Mouse (Mus musculus) v-Abl transformed pro-B cells (cell line): ENCODE measurements around the gene Olfr910.

ENCODE experiments used
- in situ Hi-C, 2 experiments: fragments of 400-800 bp; cut with MboI; formaldehyde crosslinking; loops; one replicate each; pipeline ENCODE4 v1.15.1; 2025; ENCODE audit not compliant: unreplicated experiment in 2 of 2

Gene Olfr910

GRCm38 (mm10) chr9:38537549-38537948, at the start of gene Olfr910:
Gene Olfr910, plus strand, starts transcription at chr9:38537849.
- in situ Hi-C loops: no loop called here

- in situ Hi-C loops: no loop called here
These were observed 42.1 kb upstream of the Olfr910 start, which contains the start of gene Olfr907 for GRCm38 (mm10) chr9:38495501-38495900. Gene Olfr907, plus strand, starts transcription at chr9:38495801.

GRCm38 (mm10) chr9:38512353-38512752, 25.3 kb upstream of the Olfr910 start:
- in situ Hi-C loops: no loop called here

GRCm38 (mm10) chr9:38521280-38521679, 16.4 kb upstream of the Olfr910 start, which contains the start of gene Olfr911-ps1:
Gene Olfr911-ps1, plus strand, starts transcription at chr9:38521580.
- in situ Hi-C loops: no loop called here

GRCm38 (mm10) chr9:38579878-38580277, 42.2 kb downstream of the Olfr910 start, which contains the start of gene Olfr912:
Gene Olfr912, plus strand, starts transcription at chr9:38580178.
- in situ Hi-C loops: no loop called here
